Mouse (Mus musculus) megakaryocyte, embryonic 14.5 days (primary cell): ENCODE results near the gene Lgsn. TPM values are rescaled to one million over a fixed set of nuclear protein-coding genes. Genes with fewer than 3 reads are reported as not detected.

Source experiments
- H3K27me3 ChIP-seq: replicated peaks from 2 replicates; pipeline ENCODE3; 2012; ENCODE audit warnings: inconsistent platforms
- H3K36me3 ChIP-seq: replicated peaks from 2 replicates; pipeline ENCODE3; 2012; ENCODE audit warnings: low read length, inconsistent platforms, mixed read lengths
- H3K4me1 ChIP-seq: 2 replicates; pipeline ENCODE4 v1.6.1; 2012; ENCODE audit warnings: inconsistent platforms
- H3K4me3 ChIP-seq: replicated peaks from 2 replicates; pipeline ENCODE3; 2012; ENCODE audit warnings: moderate library complexity, mild to moderate bottlenecking, inconsistent platforms
- H3K9me3 ChIP-seq: 2 replicates; pipeline ENCODE4 v1.6.1; 2012; ENCODE audit warnings: inconsistent platforms
- FLI1 ChIP-seq: IDR thresholded peaks from 2 replicates; pipeline ENCODE4 v1.6.1; 2012; ENCODE audit warnings: low read length, inconsistent platforms, mixed read lengths
- GATA1 ChIP-seq: IDR thresholded peaks from 3 replicates; pipeline ENCODE4 v1.6.1; 2012; ENCODE audit warnings: mixed read lengths, low read length, inconsistent platforms, borderline replicate concordance
- polyA plus RNA-seq: library from polyadenylated mRNA; stranded (reverse); fragments of >175 nt; gene quantifications from 2 replicates; pipeline ENCODE4 v1.2.3, GENCODE M21; 2012; ENCODE audit warnings: low replicate concordance; ENCODE audit not compliant: insufficient read depth

Gene Lgsn
- polyA plus RNA-seq, 1 experiment: not detected

GRCm38 (mm10) chr1:31164527-31165189, 11.5 kb upstream of the Lgsn start:
- Histone ChIP-seq H3K4me3 (no peak overlapping the region), H3K36me3 (no peaks in the 10 kb centered on the region), H3K4me1 (no peaks in the 10 kb centered on the region), H3K27me3 (no peaks in the 10 kb centered on the region), H3K9me3 (peaks cover 6% of the 10 kb centered on the region)
- TF ChIP-seq FLI1 (no peak), GATA1 (no peak)

DNA sequence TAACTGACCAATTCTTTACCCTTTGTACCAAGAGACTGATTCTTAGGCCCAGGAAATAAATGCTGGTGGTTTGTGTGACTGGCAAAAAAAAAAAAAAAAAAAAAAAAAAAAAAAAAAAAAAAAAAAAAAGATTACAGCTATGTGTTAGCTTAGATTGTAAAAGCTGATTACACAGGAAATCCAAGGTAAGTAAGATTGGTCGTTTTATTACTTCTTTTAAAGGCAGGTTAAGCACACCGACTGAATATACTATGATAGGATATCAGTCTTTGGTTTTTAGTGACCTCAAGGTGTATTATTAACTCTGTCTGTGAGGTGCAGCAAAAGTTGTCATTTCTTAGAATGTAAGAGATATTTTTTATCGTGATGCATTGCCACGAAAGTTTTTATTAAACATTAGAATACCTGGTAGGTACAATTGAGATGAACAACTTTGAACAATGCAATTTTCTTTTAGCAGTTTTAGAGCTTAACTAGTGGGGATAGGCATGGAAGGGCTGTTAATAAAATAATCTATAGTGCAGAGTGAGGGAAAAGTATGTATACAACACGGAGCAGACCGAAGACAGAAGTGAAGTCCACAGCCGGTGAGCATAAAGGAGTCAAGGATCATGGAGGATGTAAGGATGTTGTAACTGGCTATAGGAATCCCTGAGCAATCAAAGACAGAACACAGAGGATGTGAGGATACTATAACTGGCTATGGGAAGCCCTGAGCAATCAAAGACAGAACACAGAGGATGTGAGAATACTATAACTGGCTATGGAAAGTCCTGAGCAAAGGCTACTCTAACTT, 10.7 kb upstream of the Lgsn start:
- Histone ChIP-seq H3K36me3 (no peaks in the 10 kb centered on the region), H3K4me1 (no peaks in the 10 kb centered on the region), H3K4me3 (no peak overlapping the region), H3K27me3 (no peaks in the 10 kb centered on the region), H3K9me3 (peaks cover 6% of the 10 kb centered on the region)
- TF ChIP-seq GATA1 (no peak), FLI1 (no peak)

DNA sequence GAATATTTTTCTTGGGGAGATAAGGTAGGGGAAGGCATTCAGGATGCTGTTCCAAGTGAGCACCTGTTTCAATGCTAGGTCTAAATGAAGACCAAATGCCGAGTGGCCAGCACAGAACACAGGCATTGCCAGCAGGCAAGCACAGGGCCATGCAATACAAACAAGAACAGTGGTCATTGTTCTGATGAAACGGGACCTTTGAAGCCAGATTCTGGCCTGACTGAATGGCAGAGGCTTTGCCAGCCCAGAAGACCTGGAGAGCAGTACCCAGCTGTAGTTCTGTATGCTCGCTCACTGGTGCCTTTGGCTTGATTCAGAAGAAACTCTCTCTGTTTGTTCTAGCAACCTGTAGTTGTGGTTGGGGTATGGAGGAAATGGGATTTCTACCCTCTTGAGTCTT, 800 bp upstream of the Lgsn start:
- Histone ChIP-seq H3K4me3 (no peak overlapping the region), H3K4me1 (no peaks in the 10 kb centered on the region), H3K9me3 (peaks cover 4% of the 10 kb centered on the region; the same call in 1 of the 2 replicates), H3K27me3 (no peaks in the 10 kb centered on the region), H3K36me3 (no peaks in the 10 kb centered on the region)
- TF ChIP-seq FLI1 (no peak), GATA1 (no peak)

GRCm38 (mm10) chr1:31178264-31178663, 2.1 kb downstream of the Lgsn start:
- Histone ChIP-seq H3K4me1 (no peaks in the 10 kb centered on the region), H3K9me3 (peaks cover 4% of the 10 kb centered on the region; the same call in 1 of the 2 replicates), H3K4me3 (no peak overlapping the region), H3K36me3 (no peaks in the 10 kb centered on the region), H3K27me3 (no peaks in the 10 kb centered on the region)
- TF ChIP-seq GATA1 (no peak), FLI1 (no peak)

GRCm38 (mm10) chr1:31190237-31190866, 14.2 kb downstream of the Lgsn start:
- no peaks in the 10 kb centered on the region for H3K27me3 ChIP-seq
- H3K4me1 ChIP-seq: no peaks in the 10 kb centered on the region
- 0 out of 2 replicates have a peak, but pooled peaks cover 3% of the 10 kb centered on the region for H3K9me3 ChIP-seq
- TF ChIP-seq FLI1: no peak
- TF ChIP-seq GATA1: no peak
- no peak overlapping the region for H3K4me3 ChIP-seq
- no peaks in the 10 kb centered on the region for H3K36me3 ChIP-seq

GRCm38 (mm10) chr1:31195633-31196032, 19.4 kb downstream of the Lgsn start:
- no peaks in the 10 kb centered on the region for H3K36me3 ChIP-seq
- TF ChIP-seq FLI1: no peak
- no peak for TF ChIP-seq GATA1

GRCm38 (mm10) chr1:31196959-31197358, 20.8 kb downstream of the Lgsn start:
- no peaks in the 10 kb centered on the region for H3K27me3 ChIP-seq
- H3K9me3 ChIP-seq: no peaks in the 10 kb centered on the region
- H3K4me3 ChIP-seq: no peak overlapping the region
- TF ChIP-seq GATA1: no peak
- TF ChIP-seq FLI1: no peak
- no peaks in the 10 kb centered on the region for H3K36me3 ChIP-seq
- H3K4me1 ChIP-seq: no peaks in the 10 kb centered on the region

More at GRCm38 (mm10) chr1:31195633-31196032, 19.4 kb downstream of the Lgsn start:
- H3K9me3 ChIP-seq: no peaks in the 10 kb centered on the region
- H3K27me3 ChIP-seq: no peaks in the 10 kb centered on the region
- H3K4me3 ChIP-seq: no peak overlapping the region
- no peaks in the 10 kb centered on the region for H3K4me1 ChIP-seq

DNA sequence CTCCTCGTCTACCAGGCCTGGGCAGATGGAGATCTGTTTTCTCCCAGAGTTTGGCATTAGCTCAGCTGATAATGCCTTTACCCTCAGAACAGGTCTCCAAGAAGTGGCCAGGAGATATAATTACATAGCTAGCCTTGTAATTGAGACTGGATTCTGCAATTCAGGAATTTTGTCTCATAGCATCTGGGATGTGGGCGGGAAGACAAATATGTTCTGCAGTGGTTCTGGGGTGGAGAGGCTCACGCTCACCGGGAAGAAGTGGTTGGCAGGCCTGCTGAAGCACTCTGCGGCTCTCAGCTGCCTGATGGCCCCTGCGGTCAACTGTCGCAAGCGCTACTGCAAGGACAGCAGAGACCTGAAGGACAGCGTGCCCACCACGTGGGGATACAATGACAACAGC, 27.6 kb downstream of the Lgsn start:
- Histone ChIP-seq H3K36me3 (no peaks in the 10 kb centered on the region), H3K4me1 (no peaks in the 10 kb centered on the region), H3K9me3 (peaks cover 11% of the 10 kb centered on the region; the same call in 1 of the 2 replicates), H3K4me3 (no peak overlapping the region), H3K27me3 (no peaks in the 10 kb centered on the region)
- TF ChIP-seq FLI1 (no peak), GATA1 (no peak)

DNA sequence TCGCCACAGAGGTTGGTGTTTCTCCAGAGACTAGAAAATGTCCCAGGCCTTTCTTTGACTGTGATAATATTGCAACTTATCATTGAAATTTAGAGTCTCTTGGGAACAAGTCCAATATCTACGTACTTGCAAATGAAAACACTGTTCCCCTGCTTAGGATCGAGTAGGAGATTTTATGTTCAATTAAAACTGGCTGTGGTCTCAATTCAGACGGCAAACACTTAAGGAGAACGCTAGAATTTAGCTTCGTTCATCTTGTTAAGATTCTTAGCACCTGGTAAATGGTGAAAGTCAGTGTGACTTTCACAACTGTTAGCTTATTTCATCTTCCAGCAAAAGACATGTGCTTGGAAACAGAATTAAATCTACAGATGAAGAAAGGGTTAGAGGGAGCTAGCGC, 29.1 kb downstream of the Lgsn start:
- no peaks in the 10 kb centered on the region for H3K4me1 ChIP-seq
- TF ChIP-seq GATA1: no peak
- no peak overlapping the region for H3K4me3 ChIP-seq
- peaks cover 11% of the 10 kb centered on the region; the same call in 1 of the 2 replicates for H3K9me3 ChIP-seq
- H3K27me3 ChIP-seq: no peaks in the 10 kb centered on the region
- H3K36me3 ChIP-seq: no peaks in the 10 kb centered on the region

DNA sequence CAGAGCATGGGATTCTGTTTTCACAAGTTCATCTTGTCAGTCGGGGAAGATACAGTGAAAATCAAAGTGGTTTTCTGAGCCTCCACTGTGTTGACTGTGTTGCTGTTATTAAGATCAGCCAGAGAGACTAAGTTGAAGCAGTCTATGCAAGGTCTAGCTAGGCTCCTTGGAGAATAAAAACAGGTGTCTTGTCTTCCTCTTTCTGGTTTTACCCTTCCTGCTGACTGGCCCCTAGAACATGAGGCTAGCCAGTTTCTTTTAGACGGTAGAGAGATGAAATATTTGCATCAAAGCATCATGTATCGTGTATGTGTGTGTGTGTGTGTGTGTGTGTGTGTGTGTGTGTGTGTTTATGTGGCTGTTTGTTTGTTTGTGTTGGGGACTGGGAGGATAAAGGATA, 29.6 kb downstream of the Lgsn start:
- Histone ChIP-seq H3K36me3 (no peaks in the 10 kb centered on the region), H3K4me3 (no peak overlapping the region), H3K27me3 (no peaks in the 10 kb centered on the region), H3K4me1 (no peaks in the 10 kb centered on the region), H3K9me3 (peaks cover 11% of the 10 kb centered on the region; the same call in 1 of the 2 replicates)
- TF ChIP-seq GATA1 (no peak), FLI1 (no peak)
